Mouse (Mus musculus): Measurements from ENCODE around the gene Topbp1. TPM values are rescaled to one million over a fixed set of nuclear protein-coding genes. Genes with fewer than 3 reads are reported as not detected.

Gene Topbp1
- total and polyA plus RNA-seq, 3 experiments, result 95.0 to 141 (median 104) TPM

DNA sequence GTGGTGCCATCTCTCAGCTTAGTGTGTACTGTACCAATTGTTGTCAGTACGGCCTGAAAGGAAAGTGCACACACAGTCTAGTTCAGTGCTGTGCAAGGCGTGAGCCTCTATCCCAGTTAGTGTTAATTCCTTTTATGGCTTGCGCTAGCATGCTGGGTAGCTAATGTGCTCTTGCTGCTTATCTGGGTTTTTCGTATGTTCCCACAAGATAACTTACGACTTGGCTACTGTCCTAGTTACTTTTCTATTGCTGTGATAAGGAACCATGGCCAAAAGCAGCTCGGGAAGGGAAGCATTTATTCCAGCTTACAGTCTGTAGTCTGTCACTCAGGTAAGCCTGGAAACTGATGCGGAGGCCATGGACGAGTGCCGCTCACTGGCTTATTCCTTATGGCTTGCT lies 21.4 kb downstream of the Topbp1 start:
- H3K36me3 ChIP-seq (replicated peaks in 1 of 2; ENCODE audit: control insufficient read depth in 1 of 2, insufficient read depth in 1 of 2, low read length in 1 of 2), result peaks cover 72 to 95% of the 10 kb centered on the region in 2 experiments
- no peaks in the 10 kb centered on the region; the same call in 1 of the 2 replicates for H3K79me2 ChIP-seq (replicated peaks; ENCODE audit: control insufficient read depth, extremely low read depth, insufficient read depth, poor library complexity, severe bottlenecking)
- H3K27me3 ChIP-seq (replicated peaks), result no peaks in the 10 kb centered on the region
- no peak overlapping the region for H3K4me3 ChIP-seq (replicated peaks in 1 of 3; ENCODE audit: low read depth in 2 of 3, low read length in 2 of 3, poor library complexity in 1 of 3)
- no peak overlapping the region for H3K27ac ChIP-seq (ENCODE audit: insufficient read depth, low read depth)
- H3K4me1 ChIP-seq (ENCODE audit: control insufficient read depth in 1 of 2, insufficient read depth in 2 of 2), result no peaks in the 10 kb centered on the region; a peak in 1 of 4 replicates
- TF ChIP-seq TBP (conservative IDR thresholded peaks at IDR 0.05; ENCODE audit: low read depth, low read length) (no peak), ZNF384 (IDR thresholded peaks at IDR 0.05; ENCODE audit: low read depth, low read length) (no peak), MXI1 (IDR thresholded peaks at IDR 0.05; ENCODE audit: low read depth, low read length) (no peak), JUND (conservative IDR thresholded peaks at IDR 0.05; ENCODE audit: low read depth, low read length) (no peak), EP300 (IDR thresholded peaks at IDR 0.05; ENCODE audit: low read length) (no peak), POLR2A (IDR thresholded peaks at IDR 0.05; ENCODE audit: low read depth, low read length) (no peak), MAX (IDR thresholded peaks at IDR 0.05; ENCODE audit: low read length) (no peak), ELF1 (IDR thresholded peaks at IDR 0.05; ENCODE audit: low read depth, low read length) (no peak), ZMIZ1 (IDR thresholded peaks at IDR 0.05; ENCODE audit: low read depth, low read length) (no peak), CHD1 (IDR thresholded peaks at IDR 0.05; ENCODE audit: low read depth, low read length) (no peak), ZKSCAN1 (IDR thresholded peaks at IDR 0.05; ENCODE audit: borderline replicate concordance, low read depth, low read length) (no peak), E2F4 (IDR thresholded peaks at IDR 0.05; ENCODE audit: insufficient replicate concordance, low read depth, low read length) (no peak), ETS1 (conservative IDR thresholded peaks at IDR 0.05; ENCODE audit: low read depth, low read length) (no peak), MEF2A (IDR thresholded peaks at IDR 0.05; ENCODE audit: borderline replicate concordance, low read depth, low read length) (no peak)
- no peaks in the 10 kb centered on the region for H3K9me3 ChIP-seq (replicated peaks; ENCODE audit: low read length)
- DNase-seq (ENCODE audit: extremely low read depth), result no peak
- in situ Hi-C loops (cut with MboI; ENCODE audit: low pct_ligation_motif_present, low pct_unique_long_range_greater_than_20kb, low sequenced_read_pairs) (no loop called here), dilution Hi-C loops (cut with MboI; ENCODE audit: extremely low pct_ligation_motif_present, extremely low pct_unique_long_range_greater_than_20kb, low sequenced_read_pairs) (no loop called here)
- H3K9ac ChIP-seq (ENCODE audit: insufficient read depth, low read depth), result no peak overlapping the region
- no peak overlapping the region for H3K4me2 ChIP-seq (ENCODE audit: insufficient read depth, low read depth, poor library complexity, severe bottlenecking)

DNA sequence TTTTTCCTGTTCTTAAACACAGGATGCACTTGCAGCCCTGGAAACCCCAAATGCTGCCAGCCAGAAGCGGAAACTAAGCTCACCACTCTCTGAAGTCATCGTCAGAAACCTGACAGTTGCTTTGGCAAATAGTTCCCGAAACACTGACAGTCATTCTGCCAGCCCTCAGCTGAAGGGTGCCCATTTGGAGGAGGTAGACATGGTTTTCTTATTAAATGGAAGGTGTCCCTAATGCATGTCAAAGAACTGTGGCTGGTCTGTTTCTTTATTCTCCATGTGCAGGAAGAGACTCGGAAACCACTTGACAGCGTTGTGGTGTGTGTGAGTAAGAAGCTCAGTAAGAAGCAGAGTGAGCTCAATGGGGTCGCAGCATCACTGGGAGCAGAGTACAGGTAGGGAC lies 27.6 kb downstream of the Topbp1 start:
- Histone ChIP-seq H3K27ac (ENCODE audit: insufficient read depth, low read depth) (no peak overlapping the region), H3K9me3 (replicated peaks; ENCODE audit: low read length) (no peaks in the 10 kb centered on the region), H3K4me1 (ENCODE audit: control insufficient read depth in 1 of 2, insufficient read depth in 2 of 2) (no peaks in the 10 kb centered on the region; a peak in 1 of 4 replicates), H3K9ac (ENCODE audit: insufficient read depth, low read depth) (no peak overlapping the region), H3K4me3 (replicated peaks in 1 of 3; ENCODE audit: low read depth in 2 of 3, low read length in 2 of 3, poor library complexity in 1 of 3) (no peak overlapping the region), H3K79me2 (replicated peaks; ENCODE audit: control insufficient read depth, extremely low read depth, insufficient read depth, poor library complexity, severe bottlenecking) (no peaks in the 10 kb centered on the region; the same call in 1 of the 2 replicates), H3K36me3 (replicated peaks in 1 of 2; ENCODE audit: control insufficient read depth in 1 of 2, insufficient read depth in 1 of 2, low read length in 1 of 2) (peaks cover 65 to 97% of the 10 kb centered on the region in 2 experiments), H3K27me3 (replicated peaks) (no peaks in the 10 kb centered on the region), H3K4me2 (ENCODE audit: insufficient read depth, low read depth, poor library complexity, severe bottlenecking) (no peak overlapping the region)
- dilution Hi-C loops (cut with MboI; ENCODE audit: extremely low pct_ligation_motif_present, extremely low pct_unique_long_range_greater_than_20kb, low sequenced_read_pairs) (no loop called here), in situ Hi-C loops (cut with MboI; ENCODE audit: low pct_ligation_motif_present, low pct_unique_long_range_greater_than_20kb, low sequenced_read_pairs) (no loop called here)
- no peak for DNase-seq (ENCODE audit: extremely low read depth)
- no peak for TF ChIP-seq MAFK (IDR thresholded peaks at IDR 0.05; ENCODE audit: insufficient replicate concordance, low read length)
- no peak for TF ChIP-seq UBTF (IDR thresholded peaks at IDR 0.05; ENCODE audit: low read depth, low read length)
- no peak for TF ChIP-seq NELFE (IDR thresholded peaks at IDR 0.05; ENCODE audit: low read depth, low read length)
- no peak for TF ChIP-seq TCF12 (IDR thresholded peaks at IDR 0.05; ENCODE audit: low read depth, low read length)
- no peak for TF ChIP-seq KAT2A (IDR thresholded peaks at IDR 0.05; ENCODE audit: insufficient replicate concordance, low read length)
- no peak for TF ChIP-seq HCFC1 (IDR thresholded peaks at IDR 0.05; ENCODE audit: low read depth, low read length)
- TF ChIP-seq IRF4 (IDR thresholded peaks at IDR 0.05; ENCODE audit: low read depth, low read length), result no peak

Data from CH12.LX (cell line).